Mouse (Mus musculus) forebrain, embryonic 11.5 days (tissue): ENCODE data around the gene Gsk3b. TPM values are rescaled to one million over a fixed set of nuclear protein-coding genes. Genes with fewer than 3 reads are reported as not detected.

Experiments
- ATAC-seq: fragments of 200-750 bp; cut with Nextera tagmentation; replicated peaks from 2 replicates; pipeline ENCODE4 v1.8.0; 2017; ENCODE audit warnings: moderate TSS enrichment; ENCODE audit not compliant: low FRiP score
- DNase-seq: peaks from one replicate; pipeline ENCODE4 v3.0.0-alpha.2; 2017; ENCODE audit warnings: low spot score
- H3K27ac ChIP-seq: fragments of 300-500 bp; sonication (generic); 2 replicates; pipeline ENCODE4 v1.5.1; 2014; ENCODE audit warnings: low read depth, low read length
- H3K27me3 ChIP-seq: fragments of 300-500 bp; sonication (generic); 2 replicates; pipeline ENCODE4 v1.6.1; 2014; ENCODE audit warnings: mild to moderate bottlenecking, low read length, mixed read lengths; ENCODE audit not compliant: control insufficient read depth, insufficient read depth
- H3K36me3 ChIP-seq: fragments of 300-500 bp; sonication (generic); 2 replicates; pipeline ENCODE4 v1.6.1; 2014; ENCODE audit warnings: mild to moderate bottlenecking, low read length, moderate library complexity, mixed read lengths; ENCODE audit not compliant: control insufficient read depth, insufficient read depth
- H3K4me1 ChIP-seq: fragments of 300-500 bp; sonication (generic); replicated peaks from 2 replicates; pipeline ENCODE4 v1.6.1; 2014; ENCODE audit warnings: low read length, mixed read lengths; ENCODE audit not compliant: control insufficient read depth, insufficient read depth
- H3K4me2 ChIP-seq: fragments of 300-500 bp; sonication (generic); 2 replicates; pipeline ENCODE4 v1.6.1; 2014; ENCODE audit warnings: low read depth, mild to moderate bottlenecking, low read length, moderate library complexity, mixed read lengths; ENCODE audit not compliant: severe bottlenecking
- H3K4me3 ChIP-seq: fragments of 300-500 bp; sonication (generic); 2 replicates; pipeline ENCODE4 v1.5.1; 2014; ENCODE audit warnings: low read depth, low read length
- H3K9ac ChIP-seq: fragments of 300-500 bp; sonication (generic); 2 replicates; pipeline ENCODE4 v1.6.1; 2014; ENCODE audit warnings: low read length
- H3K9me3 ChIP-seq: fragments of 300-500 bp; sonication (generic); 2 replicates; pipeline ENCODE4 v1.6.1; 2016; ENCODE audit warnings: low read length, mixed read lengths; ENCODE audit not compliant: control insufficient read depth
- WGBS: fragments of 180-500 bp; shearing (Covaris S2); extraction: QIAGEN DNeasy Blood & Tissue Kit; methylation state at CpG from one replicate; pipeline ENCODE4 v1.1.7; 2014; 5-methylcytosine and 5-hydroxymethylcytosine counted together
- polyA plus RNA-seq: library from polyadenylated mRNA; unstranded; fragments of >200 nt; fragmentation: Nextera tagmentation; extraction: Ambion mirVana; gene quantifications from 2 replicates; pipeline ENCODE4 v1.2.1, GENCODE M21; 2014

Gsk3b gene
- polyA plus RNA-seq, 1 experiment from 2014 or later = 110 TPM

DNA sequence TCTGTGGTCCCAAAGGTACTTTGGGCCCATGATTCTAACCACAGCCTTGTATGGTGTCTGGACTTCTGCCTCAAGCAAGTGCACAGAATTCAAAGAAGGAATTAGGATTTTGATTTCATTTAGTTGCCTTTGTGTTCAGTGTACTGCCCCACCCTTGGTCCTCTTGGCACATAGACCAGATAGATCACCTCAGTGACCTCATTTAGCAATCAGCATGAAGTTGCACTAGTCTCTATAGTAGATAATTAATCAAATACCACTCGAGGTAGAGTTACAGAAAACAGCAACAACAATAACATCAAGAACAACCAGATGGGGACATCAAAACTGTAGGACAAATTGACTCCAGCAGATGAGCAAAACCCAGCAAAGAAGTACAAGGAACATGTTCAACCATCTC lies 8.6 kb upstream of the Gsk3b start:
- no peak for ATAC-seq
- no peak overlapping the region for H3K4me2 ChIP-seq
- H3K36me3 ChIP-seq = no peaks in the 10 kb centered on the region
- no peak overlapping the region for H3K9ac ChIP-seq
- no peaks in the 10 kb centered on the region for H3K4me1 ChIP-seq
- no peak for DNase-seq
- H3K27ac ChIP-seq = no peak overlapping the region
- 79% methylated on average over 1 of the region's 1 CpGs for WGBS
- no peaks in the 10 kb centered on the region for H3K27me3 ChIP-seq
- no peaks in the 10 kb centered on the region for H3K9me3 ChIP-seq
- no peak overlapping the region for H3K4me3 ChIP-seq

DNA sequence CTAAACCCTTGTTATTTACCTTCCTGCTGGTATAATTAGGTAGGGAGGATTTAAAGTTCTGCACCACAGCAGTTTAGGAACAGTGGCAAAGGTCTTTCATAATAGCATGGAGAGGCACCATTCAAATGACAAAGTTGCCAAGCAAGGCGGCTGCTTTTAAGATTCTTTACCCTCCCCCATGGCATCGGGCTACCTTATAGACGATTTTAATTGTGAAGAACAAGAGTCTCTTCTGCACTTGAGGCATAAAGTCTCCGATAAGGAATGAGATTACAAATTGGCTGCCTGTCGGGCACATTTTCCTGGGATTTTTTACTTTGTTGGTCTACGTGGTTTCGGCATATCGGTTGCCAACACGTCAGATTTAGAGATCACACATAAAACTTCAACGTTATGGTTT lies 1.6 kb upstream of the Gsk3b start:
- 28% methylated on average over 10 of the region's 10 CpGs for WGBS
- ATAC-seq (no peak), DNase-seq (no peak)
- Histone ChIP-seq H3K27ac (peak overlapping the region; percentile 100), H3K27me3 (no peaks in the 10 kb centered on the region), H3K9me3 (no peaks in the 10 kb centered on the region), H3K4me2 (peak overlapping the region; percentile 80), H3K4me3 (peak overlapping the region; percentile 45), H3K36me3 (no peaks in the 10 kb centered on the region), H3K4me1 (0 out of 2 replicates have a peak, but pooled peaks cover 1% of the 10 kb centered on the region), H3K9ac (peak overlapping the region; percentile 89)

DNA sequence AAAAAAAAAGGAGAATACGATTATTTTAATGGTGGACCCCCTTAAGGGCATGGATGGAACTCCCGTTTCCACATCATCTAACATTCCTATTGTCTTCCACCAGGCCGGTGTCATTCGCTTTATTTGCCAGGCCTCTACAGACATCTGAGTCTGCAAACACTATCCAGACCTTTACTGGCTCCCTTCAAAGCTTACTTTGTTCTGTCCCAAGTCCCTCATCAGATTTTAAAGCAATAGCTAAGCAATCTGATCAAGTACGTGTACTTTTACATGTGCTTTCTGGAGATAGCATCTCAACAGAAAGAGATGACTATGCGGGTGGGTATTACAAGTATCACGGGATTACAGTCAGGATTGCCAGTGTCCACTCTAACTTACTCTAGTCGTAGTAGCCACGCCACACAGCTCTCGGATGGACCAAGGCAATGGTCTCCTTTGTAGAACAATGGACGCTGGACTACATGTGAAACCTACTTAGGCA lies 1.1 kb upstream of the Gsk3b start:
- H3K36me3 ChIP-seq = no peaks in the 10 kb centered on the region
- H3K9me3 ChIP-seq = no peaks in the 10 kb centered on the region
- no peaks in the 10 kb centered on the region for H3K27me3 ChIP-seq
- H3K27ac ChIP-seq = peak overlapping the region; percentile 100
- 0 out of 2 replicates have a peak, but pooled peaks cover 1% of the 10 kb centered on the region for H3K4me1 ChIP-seq
- peak overlapping the region; percentile 89 for H3K9ac ChIP-seq
- H3K4me3 ChIP-seq = peak overlapping the region; percentile 45
- WGBS = 2% methylated on average over 11 of the region's 11 CpGs
- H3K4me2 ChIP-seq = peak overlapping the region; percentile 80
- DNase-seq = no peak
- ATAC-seq = no peak; the same call in 1 of the 2 replicates

DNA sequence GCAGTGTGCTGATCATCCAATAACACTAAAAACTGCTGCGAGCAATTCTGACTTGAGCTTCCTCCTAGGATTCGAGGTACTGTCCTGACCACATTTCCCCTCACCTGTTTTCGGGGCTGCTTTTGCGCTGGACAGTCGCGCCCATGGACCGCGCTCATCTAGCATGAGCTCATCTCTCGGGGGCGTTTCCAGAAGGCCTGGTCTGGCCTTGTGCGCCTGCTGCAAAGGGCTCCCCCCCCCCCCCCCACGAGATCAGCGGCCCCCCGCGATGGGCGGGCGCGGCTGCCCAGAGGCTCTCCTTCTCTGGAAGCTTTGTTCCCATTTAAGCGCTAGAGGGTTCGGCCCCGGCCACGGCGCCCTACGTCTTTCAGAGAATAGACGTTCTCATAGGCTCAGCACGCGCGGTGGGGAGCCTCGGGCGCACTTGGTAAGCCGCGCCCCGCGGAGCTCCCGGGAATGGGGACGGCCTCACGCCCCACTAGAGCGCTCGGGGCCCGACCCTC lies 624 bp upstream of the Gsk3b start:
- DNase-seq (peak; percentile 91), ATAC-seq (peak; percentile 29)
- under 1% methylated on average over 39 of the region's 40 CpGs for WGBS

DNA sequence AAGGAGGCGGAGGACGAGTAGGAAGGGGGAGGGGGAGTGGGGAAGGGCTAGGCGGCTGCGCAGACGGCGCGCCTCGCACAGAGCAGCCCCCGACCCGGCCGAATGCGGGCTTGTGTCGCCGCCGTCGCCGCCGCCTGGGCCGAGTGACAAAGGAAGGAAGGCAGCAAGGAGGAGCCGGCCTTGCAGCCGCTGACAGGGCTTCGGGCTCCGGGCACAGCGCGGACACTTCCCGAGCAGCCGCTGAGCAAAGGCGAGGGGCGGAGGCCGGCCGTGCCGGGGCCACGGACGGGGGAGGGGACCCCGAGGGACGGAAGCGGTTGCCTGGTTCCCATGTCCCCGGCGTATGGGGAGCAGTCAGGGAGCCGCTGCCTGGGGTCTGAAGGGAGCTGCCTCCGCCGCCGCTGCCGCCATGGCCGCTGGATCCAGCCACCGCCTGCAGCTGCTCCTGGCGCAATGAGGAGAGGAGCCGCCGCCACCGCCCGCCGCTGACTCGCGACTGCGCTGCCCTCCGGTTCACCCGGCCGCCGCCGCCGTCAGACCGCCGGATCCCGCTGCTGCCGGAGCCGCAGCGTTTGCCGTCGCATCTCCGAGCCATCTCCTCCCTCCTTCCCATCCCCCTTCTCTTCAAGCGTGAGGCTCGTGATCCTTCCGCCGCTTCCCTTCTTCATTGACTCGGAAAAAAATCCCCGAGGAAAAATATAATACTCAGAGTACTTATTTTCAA lies 808 bp downstream of the Gsk3b start:
- Histone ChIP-seq H3K9me3 (no peaks in the 10 kb centered on the region), H3K9ac (peak overlapping the region; percentile 99), H3K4me2 (peak overlapping the region; percentile 66), H3K4me1 (0 out of 2 replicates have a peak, but pooled peaks cover 1% of the 10 kb centered on the region), H3K4me3 (peak overlapping the region; percentile 97), H3K27me3 (no peaks in the 10 kb centered on the region), H3K36me3 (no peaks in the 10 kb centered on the region), H3K27ac (peak overlapping the region; percentile 100)
- ATAC-seq (no peak), DNase-seq (no peak)
- WGBS = under 1% methylated on average over 74 of the region's 76 CpGs

More for the DNA sequence above, 624 bp upstream of the Gsk3b start:
- Histone ChIP-seq H3K9ac (peak overlapping the region; percentile 89), H3K27me3 (no peaks in the 10 kb centered on the region), H3K27ac (peak overlapping the region; percentile 100), H3K4me3 (peak overlapping the region; percentile 45), H3K4me1 (0 out of 2 replicates have a peak, but pooled peaks cover 1% of the 10 kb centered on the region), H3K4me2 (peak overlapping the region; percentile 80), H3K36me3 (no peaks in the 10 kb centered on the region), H3K9me3 (no peaks in the 10 kb centered on the region)

DNA sequence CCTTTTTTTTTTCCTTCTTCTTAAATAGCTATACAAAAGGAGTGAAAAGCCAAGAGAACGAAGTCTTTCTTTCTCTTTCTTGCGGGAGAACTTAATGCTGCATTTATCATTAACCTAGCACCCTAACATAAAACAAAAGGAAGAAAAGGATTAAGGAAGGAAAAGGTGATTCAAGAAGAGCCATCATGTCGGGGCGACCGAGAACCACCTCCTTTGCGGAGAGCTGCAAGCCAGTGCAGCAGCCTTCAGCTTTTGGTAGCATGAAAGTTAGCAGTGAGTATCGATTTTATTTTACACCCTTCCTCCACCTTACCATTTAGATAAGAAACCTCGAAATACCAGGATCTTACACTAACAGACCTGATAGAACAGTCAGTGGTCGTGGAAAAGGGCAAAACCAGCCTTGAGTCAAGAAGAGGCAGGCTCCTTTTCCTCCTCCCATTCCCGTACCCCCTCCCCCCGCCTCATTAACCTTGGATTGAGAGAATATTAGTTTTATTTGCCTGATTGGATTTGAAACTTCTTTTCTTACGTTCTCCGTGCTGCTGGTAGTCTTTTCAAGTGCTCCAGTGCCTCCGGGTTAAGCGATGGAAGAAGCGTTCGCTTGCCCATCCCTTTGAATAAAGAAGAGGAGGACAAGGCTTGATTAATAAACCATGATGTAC lies 1.7 kb downstream of the Gsk3b start:
- Histone ChIP-seq H3K4me2 (peak overlapping the region; percentile 66), H3K4me1 (0 out of 2 replicates have a peak, but pooled peaks cover 4% of the 10 kb centered on the region), H3K9me3 (no peaks in the 10 kb centered on the region), H3K9ac (peak overlapping the region; percentile 99), H3K36me3 (no peaks in the 10 kb centered on the region), H3K4me3 (peak overlapping the region; percentile 97), H3K27me3 (no peaks in the 10 kb centered on the region), H3K27ac (peak overlapping the region; percentile 100; the same call in 1 of the 2 replicates)
- ATAC-seq (no peak), DNase-seq (peak; percentile 54)
- 1% methylated on average over 17 of the region's 17 CpGs for WGBS

DNA sequence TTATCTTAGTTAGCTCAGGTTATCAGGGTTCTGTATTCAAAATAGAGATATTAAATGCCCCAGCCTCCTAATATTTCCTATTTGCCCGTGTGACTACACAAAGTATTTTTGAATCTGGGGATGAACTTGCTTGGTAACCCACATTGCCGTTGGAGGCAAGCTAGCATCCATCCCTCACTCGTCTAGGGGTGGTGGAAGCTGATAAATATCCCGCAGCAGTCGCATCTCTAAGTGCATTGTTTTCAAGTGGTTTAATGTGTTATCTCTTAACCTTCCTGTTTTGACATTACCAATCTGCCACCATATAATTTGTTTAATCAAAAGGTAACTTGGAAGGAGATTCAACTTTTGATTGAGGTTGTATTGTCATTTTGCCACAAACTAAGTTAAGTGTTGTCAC lies 2.2 kb downstream of the Gsk3b start:
- no peaks in the 10 kb centered on the region for H3K36me3 ChIP-seq
- DNase-seq = no peak
- under 1% methylated on average over 5 of the region's 5 CpGs for WGBS
- H3K4me3 ChIP-seq = peak overlapping the region; percentile 97
- H3K9me3 ChIP-seq = no peaks in the 10 kb centered on the region
- no peak overlapping the region for H3K27ac ChIP-seq
- H3K4me1 ChIP-seq = 0 out of 2 replicates have a peak, but pooled peaks cover 6% of the 10 kb centered on the region
- no peaks in the 10 kb centered on the region for H3K27me3 ChIP-seq
- H3K4me2 ChIP-seq = peak overlapping the region; percentile 66
- H3K9ac ChIP-seq = peak overlapping the region; percentile 99
- no peak for ATAC-seq

DNA sequence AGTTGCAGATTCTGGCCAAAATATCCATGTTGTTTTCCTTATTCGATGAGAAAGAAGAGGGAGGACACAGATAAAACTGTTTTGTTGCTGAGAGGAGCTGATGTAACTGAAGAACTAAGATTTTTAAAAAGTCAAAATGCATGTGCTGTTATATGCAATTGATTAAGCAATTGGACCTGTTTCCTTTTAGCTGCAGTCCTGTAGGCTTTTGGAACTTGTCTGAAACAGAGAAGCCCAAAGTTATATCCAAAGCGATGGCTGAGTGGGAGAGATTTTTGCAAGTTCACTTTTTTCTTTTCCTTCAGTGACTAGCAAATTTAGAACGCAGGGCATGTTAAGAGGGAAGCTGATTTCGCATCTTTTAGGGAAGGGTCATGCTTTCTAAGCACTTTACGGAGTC lies 2.9 kb downstream of the Gsk3b start:
- 0 out of 2 replicates have a peak, but pooled peaks cover 6% of the 10 kb centered on the region for H3K4me1 ChIP-seq
- WGBS = 23% methylated on average over 5 of the region's 5 CpGs
- peak overlapping the region; percentile 66 for H3K4me2 ChIP-seq
- peak overlapping the region; percentile 97 for H3K4me3 ChIP-seq
- peak overlapping the region; percentile 50 for H3K9ac ChIP-seq
- no peaks in the 10 kb centered on the region for H3K9me3 ChIP-seq
- no peak for DNase-seq
- no peaks in the 10 kb centered on the region for H3K36me3 ChIP-seq
- ATAC-seq = no peak
- H3K27ac ChIP-seq = no peak overlapping the region
- H3K27me3 ChIP-seq = no peaks in the 10 kb centered on the region
